Mouse (Mus musculus) layer of hippocampus, adult 9-10 months (tissue): Measurements from ENCODE around the gene Commd4.
"Not testable (repeated sequence)": the region's sequence is repeated elsewhere in the genome, so short reads cannot be mapped to it uniquely, and the experiment has no call there.

ENCODE experiments used
- DNase-seq: peaks from one replicate; pipeline ENCODE4 v3.0.0; 2022; ENCODE audit warnings: low spot score

The Commd4 gene

GRCm38 (mm10) chr9:57158013-57158470 lies at the start of gene Commd4:
Commd4 (minus strand) TSS chr9:57158331.
- DNase-seq = peak; percentile 97

GRCm38 (mm10) chr9:57206896-57207295 lies 48.8 kb upstream of the Commd4 start:
- DNase-seq = no peak

DNA sequence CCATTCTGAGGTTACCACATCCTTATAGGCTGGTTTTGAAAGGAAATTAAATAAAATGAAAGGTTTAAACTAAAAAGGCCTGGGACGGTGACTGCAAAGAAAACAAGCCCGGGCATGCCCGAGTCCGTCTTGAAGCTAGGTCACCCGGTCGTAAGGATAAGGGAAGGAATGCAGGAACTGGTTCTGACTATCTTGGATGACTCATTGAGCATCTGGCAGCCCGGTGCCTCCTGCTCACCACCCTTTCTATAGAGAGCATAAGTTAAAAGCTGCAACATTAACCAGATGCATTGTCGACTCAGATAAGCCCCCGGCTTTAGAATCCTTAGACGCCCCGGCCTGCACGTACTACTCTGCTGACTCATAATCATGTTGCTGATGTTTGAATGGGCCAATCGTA lies 45.4 kb upstream of the Commd4 start:
- DNase-seq = not testable (repeated sequence)

DNA sequence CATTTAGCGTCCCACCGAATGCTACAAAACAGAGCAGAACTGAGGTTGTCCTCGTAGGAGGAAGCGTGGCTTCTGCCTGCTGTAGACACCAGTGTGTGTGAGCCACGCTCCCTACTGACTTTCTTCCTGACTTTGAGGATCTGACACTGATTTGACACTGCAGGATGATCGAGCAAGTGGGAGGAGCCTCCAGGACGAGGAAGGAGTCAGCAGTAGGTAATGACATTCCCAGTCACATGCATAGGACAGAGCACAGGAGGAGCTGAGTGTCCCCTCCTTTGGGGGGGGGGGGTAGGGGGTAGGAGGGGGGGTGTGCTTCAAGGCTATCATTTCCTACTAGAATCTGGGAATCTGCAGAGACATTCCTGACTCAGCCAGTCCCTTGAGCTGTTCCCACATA lies 44.9 kb upstream of the Commd4 start:
- DNase-seq = no peak

DNA sequence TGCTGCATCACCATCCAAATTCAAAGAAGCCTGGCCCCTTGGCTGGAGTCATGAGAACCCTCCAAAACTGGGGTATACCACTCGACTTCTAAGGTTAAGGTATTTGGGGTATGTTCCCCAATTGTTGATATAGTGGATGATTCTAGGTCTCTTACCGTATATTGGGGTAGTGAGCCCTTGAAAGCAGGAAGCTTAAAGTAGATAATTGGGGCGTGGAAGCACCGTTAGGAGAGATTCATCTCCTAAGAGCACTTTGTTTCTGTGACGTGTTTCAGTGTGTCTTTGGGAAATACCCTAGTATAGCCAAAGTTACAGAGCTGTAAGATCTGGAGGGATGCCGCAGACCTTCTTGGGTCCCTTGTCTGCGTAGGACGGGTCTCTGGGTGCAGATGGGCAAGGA lies 39.3 kb upstream of the Commd4 start:
- no peak for DNase-seq

- DNase-seq = no peak
Measured at GRCm38 (mm10) chr9:57196708-57197107, 38.6 kb upstream of the Commd4 start.

DNA sequence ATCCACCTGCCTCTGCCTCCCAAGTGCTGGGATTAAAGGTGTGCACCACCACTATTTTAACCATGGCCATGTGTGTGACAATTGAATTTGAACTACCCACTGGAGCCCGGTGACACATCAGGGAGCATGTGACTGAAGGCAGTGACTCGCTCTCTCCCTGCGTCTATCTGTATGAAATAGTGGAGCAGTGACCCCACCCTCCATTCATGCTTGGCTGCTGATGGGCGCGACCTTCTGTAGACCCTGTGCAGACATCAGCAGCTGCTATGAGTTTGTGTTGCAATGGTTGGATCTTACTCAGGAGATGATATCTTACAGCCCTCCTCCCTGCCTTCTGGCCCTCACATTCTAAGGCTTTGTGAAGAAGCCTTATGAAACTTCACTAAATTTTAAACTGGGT lies 10.3 kb upstream of the Commd4 start:
- DNase-seq = no peak

DNA sequence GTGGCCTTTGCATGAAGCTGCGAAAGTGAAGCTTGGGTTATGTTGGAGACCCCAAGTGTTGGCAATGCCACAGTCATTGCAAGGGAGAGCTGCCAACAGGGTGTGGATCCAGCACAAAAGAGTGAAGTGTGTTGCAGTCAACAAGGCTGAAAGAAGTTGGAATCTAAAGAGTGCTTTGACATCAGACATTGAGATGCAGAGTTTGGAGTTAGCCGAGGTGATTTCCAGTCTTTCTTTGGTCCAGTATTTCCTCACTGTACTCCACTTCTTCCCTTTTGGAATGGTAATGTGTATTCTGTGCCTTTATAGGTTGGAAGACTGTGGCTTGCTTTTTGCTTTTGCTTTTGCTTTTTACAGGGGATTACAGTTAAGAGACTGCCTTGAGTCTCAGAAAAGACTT lies 8.0 kb upstream of the Commd4 start:
- DNase-seq = no peak

GRCm38 (mm10) chr9:57163137-57163536 lies 5.0 kb upstream of the Commd4 start:
- no peak for DNase-seq

- no peak for DNase-seq
Measured at GRCm38 (mm10) chr9:57162496-57162895, 4.4 kb upstream of the Commd4 start.

DNA sequence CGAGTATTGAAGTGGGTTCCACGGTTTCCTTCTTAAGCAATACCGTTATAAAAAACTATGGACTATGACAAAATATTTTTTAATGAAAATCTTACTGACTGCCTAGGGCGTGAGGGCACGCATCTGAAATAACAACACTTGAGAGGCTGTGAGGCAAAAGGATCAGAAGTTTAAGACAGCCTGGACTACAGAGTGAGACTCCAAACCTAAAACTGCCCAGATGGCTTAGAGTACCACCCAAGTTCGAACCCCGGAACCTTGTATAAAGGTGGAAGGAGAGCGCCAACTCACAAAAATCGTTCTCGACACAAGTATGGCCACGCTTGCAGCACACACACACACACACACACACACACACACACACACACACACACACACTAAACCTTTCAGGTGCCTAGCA lies 375 bp upstream of the Commd4 start:
- DNase-seq = no peak

DNA sequence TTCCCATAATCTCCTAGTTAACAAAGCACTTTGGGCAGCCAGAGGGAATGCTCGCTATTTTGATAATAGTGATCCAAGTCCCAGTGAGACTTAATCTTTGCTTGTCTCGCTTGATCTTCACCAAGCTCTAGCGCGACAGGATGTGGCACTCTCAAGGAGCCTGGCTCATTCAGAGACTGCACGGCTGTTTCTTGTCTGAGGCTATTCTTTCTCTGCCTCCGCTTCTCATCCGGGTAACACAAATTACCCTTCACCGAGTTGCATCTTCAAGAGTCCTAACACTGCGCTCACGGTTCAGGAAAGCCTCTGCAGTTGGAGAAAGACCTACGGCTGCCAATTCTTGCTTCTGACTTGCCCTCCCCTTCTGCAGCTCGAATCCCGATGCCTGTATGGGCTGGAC lies 632 bp downstream of the Commd4 start:
- DNase-seq = no peak

- no peak for DNase-seq
Measured at GRCm38 (mm10) chr9:57156823-57157222, 1.3 kb downstream of the Commd4 start.

DNA sequence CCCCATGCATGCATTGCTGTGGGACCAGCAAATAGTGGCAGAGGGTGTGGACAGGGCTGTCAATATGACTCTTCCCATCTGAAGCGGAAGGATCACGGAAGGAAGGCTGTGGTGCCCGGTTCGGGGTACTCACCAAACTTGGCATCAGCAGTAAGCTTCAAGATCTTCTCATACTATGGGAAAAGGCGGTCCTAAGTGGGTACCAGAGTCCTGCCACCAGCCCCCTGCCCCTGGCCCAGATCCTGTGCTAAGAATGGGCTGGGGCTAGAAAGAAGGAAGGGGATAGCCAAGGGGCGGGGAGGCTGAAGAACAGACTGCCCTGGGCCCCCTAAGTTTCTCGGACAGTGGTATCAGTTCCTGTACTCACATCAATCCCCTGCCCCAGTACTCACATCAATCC lies 1.7 kb downstream of the Commd4 start:
- no peak for DNase-seq

DNA sequence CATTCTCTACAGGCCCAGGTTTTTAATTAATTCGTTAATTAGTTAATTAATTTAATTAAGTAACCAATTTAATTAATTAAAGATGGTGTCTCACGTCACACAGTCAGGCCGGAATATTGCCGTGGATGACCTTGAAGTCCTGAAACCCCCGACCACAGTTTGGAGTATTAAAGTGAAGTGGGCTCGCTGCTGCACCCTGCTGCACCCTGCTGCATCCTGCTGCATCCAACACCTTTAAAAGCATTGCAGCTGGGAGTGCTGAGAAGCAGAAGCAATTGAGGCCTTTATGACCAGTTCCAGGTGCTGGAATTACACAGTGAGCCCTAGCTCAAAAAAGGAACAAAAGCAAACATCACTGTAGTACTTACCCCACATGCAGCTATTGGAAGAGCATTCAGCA lies 5.8 kb downstream of the Commd4 start:
- no peak for DNase-seq

DNA sequence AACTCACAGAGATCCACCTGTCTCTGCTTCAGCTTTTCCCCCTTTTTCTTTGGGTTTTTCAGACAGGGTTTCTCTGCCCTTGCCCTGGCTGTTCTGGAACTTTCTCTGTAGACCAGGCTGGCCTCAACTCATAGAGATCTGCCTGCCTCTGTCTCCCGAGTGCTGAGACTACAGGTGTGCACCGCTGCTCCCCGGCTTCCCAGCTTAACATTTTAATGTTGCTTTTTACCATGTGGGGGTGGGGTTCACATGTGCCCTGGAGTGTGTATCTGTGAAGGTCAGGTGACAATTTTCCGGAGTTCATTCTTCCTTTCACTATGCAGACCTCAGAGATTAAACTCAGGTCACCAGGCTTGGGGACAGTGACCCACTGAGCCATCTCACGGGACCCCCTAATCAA lies 7.9 kb downstream of the Commd4 start:
- no peak for DNase-seq

DNA sequence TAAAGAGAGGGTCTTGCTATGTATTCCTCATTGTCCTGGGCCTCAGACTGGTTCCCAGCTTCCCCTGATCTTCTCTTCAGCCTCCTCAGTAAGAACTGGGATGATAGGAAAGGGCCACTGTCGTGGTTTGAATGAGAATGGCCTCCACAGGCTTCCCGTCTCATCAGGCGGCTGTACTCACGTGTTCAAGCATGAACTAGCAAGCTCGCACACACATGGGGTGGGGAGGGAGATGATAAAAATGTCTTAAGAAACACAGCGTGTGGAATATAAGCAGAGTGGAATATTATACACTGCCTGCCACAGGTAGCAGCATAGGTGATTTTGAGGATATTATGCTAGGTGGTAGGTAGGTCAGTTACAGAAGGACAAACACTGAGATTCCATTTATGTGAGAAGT lies 9.1 kb downstream of the Commd4 start:
- DNase-seq = no peak

GRCm38 (mm10) chr9:57148144-57148878 lies 9.8 kb downstream of the Commd4 start, which contains the start of gene Neil1:
Neil1 (minus strand) TSS chr9:57148305.
- peak; percentile 89 for DNase-seq

GRCm38 (mm10) chr9:57147205-57148143 lies 10.7 kb downstream of the Commd4 start:
- DNase-seq = no peak

GRCm38 (mm10) chr9:57146451-57147066 lies 11.6 kb downstream of the Commd4 start:
- no peak for DNase-seq

GRCm38 (mm10) chr9:57144830-57145229 lies 13.3 kb downstream of the Commd4 start:
- DNase-seq = no peak

DNA sequence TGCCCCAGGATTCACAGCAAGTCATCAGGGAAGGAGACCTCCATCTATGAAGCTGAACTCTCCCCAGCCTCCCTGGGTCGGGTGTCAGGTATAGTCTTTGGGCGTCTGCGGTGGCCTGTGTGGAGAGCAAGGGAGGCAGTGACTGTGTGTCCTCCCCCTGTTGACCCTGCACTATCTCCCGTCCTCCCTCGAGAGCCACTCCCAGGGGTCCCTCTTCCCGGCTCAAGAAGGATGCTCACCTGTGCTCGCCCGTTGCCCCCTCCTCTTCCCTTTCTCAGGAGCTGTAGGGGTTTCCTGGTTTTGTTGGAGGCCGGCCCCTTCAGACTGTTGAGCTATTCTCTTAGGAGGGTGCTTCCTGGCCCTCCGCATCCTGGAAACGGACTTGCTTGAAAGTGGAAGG lies 14.9 kb downstream of the Commd4 start:
- DNase-seq = no peak
